Mouse (Mus musculus) hindbrain, embryonic 13.5 days (tissue): ENCODE measurements around the gene C1qtnf7. TPM values are rescaled to one million over a fixed set of nuclear protein-coding genes. Genes with fewer than 3 reads are reported as not detected.

Source experiments
- ATAC-seq: fragments of 200-750 bp; cut with Nextera tagmentation; 2 replicates; pipeline ENCODE4 v1.8.0; 2017; ENCODE audit warnings: moderate TSS enrichment; ENCODE audit not compliant: low FRiP score
- H3K27ac ChIP-seq: fragments of 300-500 bp; sonication (generic); 2 replicates; pipeline ENCODE4 v1.5.1; 2015; ENCODE audit warnings: inconsistent platforms, mild to moderate bottlenecking, moderate library complexity
- H3K27me3 ChIP-seq: fragments of 300-500 bp; sonication (generic); 2 replicates; pipeline ENCODE4 v1.6.1; 2015; ENCODE audit warnings: mild to moderate bottlenecking, inconsistent platforms
- H3K36me3 ChIP-seq: fragments of 300-500 bp; sonication (generic); 2 replicates; pipeline ENCODE4 v1.6.1; 2015; ENCODE audit warnings: mild to moderate bottlenecking, inconsistent platforms
- H3K4me1 ChIP-seq: fragments of 300-500 bp; sonication (generic); replicated peaks from 2 replicates; pipeline ENCODE4 v1.6.1; 2015; ENCODE audit warnings: inconsistent platforms
- H3K4me2 ChIP-seq: fragments of 300-500 bp; sonication (generic); 2 replicates; pipeline ENCODE4 v1.6.1; 2015; ENCODE audit warnings: inconsistent platforms, mild to moderate bottlenecking, moderate library complexity
- H3K4me3 ChIP-seq: fragments of 300-500 bp; sonication (generic); 2 replicates; pipeline ENCODE4 v1.5.1; 2015; ENCODE audit warnings: mild to moderate bottlenecking, inconsistent platforms
- H3K9ac ChIP-seq: fragments of 300-500 bp; sonication (generic); 2 replicates; pipeline ENCODE4 v1.6.1; 2015; ENCODE audit warnings: mild to moderate bottlenecking, inconsistent platforms
- H3K9me3 ChIP-seq: fragments of 300-500 bp; sonication (generic); 2 replicates; pipeline ENCODE4 v1.6.1; 2016; ENCODE audit warnings: inconsistent platforms
- WGBS: fragments of 180-500 bp; shearing (Covaris S2); methylation state at CpG from one replicate; pipeline ENCODE4 v1.1.7; 2015; 5-methylcytosine and 5-hydroxymethylcytosine counted together
- polyA plus RNA-seq: library from polyadenylated mRNA; unstranded; fragments of >200 nt; fragmentation: Nextera tagmentation; extraction: Ambion mirVana; gene quantifications from 2 replicates; pipeline ENCODE4 v1.2.1, GENCODE M21; 2015

The C1qtnf7 gene
- polyA plus RNA-seq, 1 experiment from 2014 or later, result 2.2 TPM

- Histone ChIP-seq H3K9me3 (no peaks in the 10 kb centered on the region), H3K4me1 (no peaks in the 10 kb centered on the region), H3K9ac (no peak overlapping the region), H3K4me3 (no peak overlapping the region), H3K36me3 (no peaks in the 10 kb centered on the region), H3K4me2 (no peak overlapping the region), H3K27ac (no peak overlapping the region), H3K27me3 (no peaks in the 10 kb centered on the region)
- 42% methylated on average over 9 of the region's 9 CpGs for WGBS
- peak; percentile 54; the same call in 1 of the 2 replicates for ATAC-seq
Observed at GRCm38 (mm10) chr5:43634602-43635081, 119.3 kb downstream of the C1qtnf7 start.

- Histone ChIP-seq H3K4me2 (no peak overlapping the region), H3K27ac (no peak overlapping the region), H3K9ac (no peak overlapping the region), H3K9me3 (no peaks in the 10 kb centered on the region), H3K4me3 (no peak overlapping the region), H3K27me3 (no peaks in the 10 kb centered on the region), H3K36me3 (no peaks in the 10 kb centered on the region), H3K4me1 (no peaks in the 10 kb centered on the region)
- no peak for ATAC-seq
- WGBS, result 67% methylated on average over 4 of the region's 4 CpGs
Observed at GRCm38 (mm10) chr5:43645020-43645419, 129.7 kb downstream of the C1qtnf7 start.

- WGBS, result 88% methylated on average over 12 of the region's 12 CpGs
- no peak overlapping the region for H3K9ac ChIP-seq
- no peak overlapping the region for H3K4me3 ChIP-seq
- ATAC-seq, result no peak
- H3K36me3 ChIP-seq, result no peaks in the 10 kb centered on the region
- no peak overlapping the region for H3K27ac ChIP-seq
- no peaks in the 10 kb centered on the region for H3K27me3 ChIP-seq
- no peak overlapping the region for H3K4me2 ChIP-seq
- no peaks in the 10 kb centered on the region for H3K4me1 ChIP-seq
- no peaks in the 10 kb centered on the region for H3K9me3 ChIP-seq
Observed at GRCm38 (mm10) chr5:43647098-43647774, 131.9 kb downstream of the C1qtnf7 start.

- Histone ChIP-seq H3K9ac (no peak overlapping the region), H3K4me1 (peaks cover 35% of the 10 kb centered on the region), H3K27ac (peak overlapping the region; percentile 89), H3K4me2 (peak overlapping the region; percentile 58), H3K4me3 (no peak overlapping the region), H3K36me3 (no peaks in the 10 kb centered on the region), H3K27me3 (no peaks in the 10 kb centered on the region), H3K9me3 (no peaks in the 10 kb centered on the region)
- no peak for ATAC-seq
- 86% methylated on average over 3 of the region's 3 CpGs for WGBS
Observed at GRCm38 (mm10) chr5:43661498-43661897, 146.2 kb downstream of the C1qtnf7 start.

- H3K4me3 ChIP-seq, result peak within 1 kb of the TSS; percentile 45
- WGBS, result 4% methylated on average over 19 of the region's 19 CpGs
- peaks cover 35% of the 10 kb centered on the region for H3K4me1 ChIP-seq
- no peaks in the 10 kb centered on the region for H3K27me3 ChIP-seq
- peak within 1 kb of the TSS; percentile 71 for H3K9ac ChIP-seq
- H3K36me3 ChIP-seq, result no peaks in the 10 kb centered on the region
- no peaks in the 10 kb centered on the region for H3K9me3 ChIP-seq
- H3K4me2 ChIP-seq, result peak within 1 kb of the TSS; percentile 58
- H3K27ac ChIP-seq, result peak within 1 kb of the TSS; percentile 89
- ATAC-seq, result peak; percentile 84
Observed at GRCm38 (mm10) chr5:43661997-43662961, 146.9 kb downstream of the C1qtnf7 start, which contains the start of gene Cc2d2a. TSS of gene Cc2d2a (plus strand) at chr5:43662346.

GRCm38 (mm10) chr5:43663531-43663930 is 148.2 kb downstream of the C1qtnf7 start:
- no peaks in the 10 kb centered on the region for H3K36me3 ChIP-seq
- H3K4me1 ChIP-seq, result peaks cover 35% of the 10 kb centered on the region
- peak overlapping the region; percentile 58 for H3K4me2 ChIP-seq
- no peaks in the 10 kb centered on the region for H3K27me3 ChIP-seq
- WGBS, result 55% methylated on average over 6 of the region's 6 CpGs
- no peaks in the 10 kb centered on the region for H3K9me3 ChIP-seq
- ATAC-seq, result no peak
- 0 out of 2 replicates have a peak overlapping the region, but pooled peaks have one; percentile 29 for H3K9ac ChIP-seq
- H3K4me3 ChIP-seq, result no peak overlapping the region
- 0 out of 2 replicates have a peak overlapping the region, but pooled peaks have one; percentile 3 for H3K27ac ChIP-seq

- H3K4me2 ChIP-seq, result peak overlapping the region; percentile 39
- H3K4me1 ChIP-seq, result peaks cover 35% of the 10 kb centered on the region
- H3K4me3 ChIP-seq, result 0 out of 2 replicates have a peak overlapping the region, but pooled peaks have one; percentile 0
- 22% methylated on average over 5 of the region's 5 CpGs for WGBS
- ATAC-seq, result no peak
- no peaks in the 10 kb centered on the region for H3K9me3 ChIP-seq
- H3K36me3 ChIP-seq, result no peaks in the 10 kb centered on the region
- no peaks in the 10 kb centered on the region for H3K27me3 ChIP-seq
- H3K9ac ChIP-seq, result no peak overlapping the region
- no peak overlapping the region for H3K27ac ChIP-seq
Observed at GRCm38 (mm10) chr5:43665144-43665543, 149.8 kb downstream of the C1qtnf7 start.

Other genes starting within 250 kb of the C1qtnf7 start
- 7.3 and 8.0 TPM in 2 replicates for gene Cc2d2a, start 146.8 kb downstream of the C1qtnf7 start, polyA plus RNA-seq